Mouse (Mus musculus): ENCODE results near the gene Pdlim5.

DNA sequence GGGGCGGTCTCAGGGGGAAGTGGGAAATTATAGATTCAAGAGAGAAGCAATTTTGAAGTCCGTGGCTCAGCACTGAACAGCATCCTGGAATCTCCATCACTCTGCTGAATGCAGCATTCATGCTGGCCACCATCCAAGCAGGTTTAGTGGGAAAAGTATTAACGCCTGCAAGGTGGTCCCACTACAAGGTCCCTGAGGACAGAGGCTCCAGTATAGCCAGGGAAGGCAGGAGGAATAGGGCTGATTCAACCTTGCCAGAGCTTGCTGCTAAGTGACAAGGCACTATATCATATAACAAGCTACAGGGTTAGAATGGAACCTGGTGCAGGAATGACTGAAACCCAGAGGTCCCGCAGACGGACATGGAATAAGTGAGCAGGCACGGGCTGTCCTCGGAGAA, 166.8 kb downstream of the Pdlim5 start:
- TF ChIP-seq EP300 (optimal IDR thresholded peaks at IDR 0.05) (no peak), CTCF (IDR thresholded peaks at IDR 0.05; ENCODE audit: low read depth) (no peak)

Data from stomach, postnatal 0 days (tissue).